In genomic region chr2:124660686-124661085, GRCm38 (mm10) we compare ENCODE assay signal across 17 mouse cellular contexts.
DNase-seq lines count a peak whose midpoint lies in the region; ATAC-seq lines count a peak whose summit lies in the region.
"Had no signal": no experiment of that assay in that cellular context is flagged by ENCODE, and none has a peak within 500 bp of the region (broad histone marks: within the 10 kb centered on the region; RNA-seq: fewer than 3 reads in every experiment).

No protein-coding gene starts in this region.

- DNase-seq in adrenal gland, adult 2 months: peak; percentile 55
- no peak for DNase-seq in adrenal gland, postnatal 4 days (ENCODE audit: low spot score in 2 of 2)
- DNase-seq in heart, adult 18-20 months: peak; percentile 32 to 33
- DNase-seq in heart, postnatal 4 days: no peak
- peak; percentile 40 for DNase-seq in adipocyte (ENCODE audit: low spot score)
- DNase-seq in cerebellum, adult 8-10 months: no peak
- DNase-seq: cerebellum, adult 18-20 months; cerebellum, postnatal 10 days; gastrocnemius, adult 2 months; gastrocnemius, postnatal 25 days; heart, postnatal 36 days; kidney, adult 8-10 months had no signal

- no peak for ATAC-seq in erythroid progenitor cell, adult 5-6 weeks (replicated peaks; ENCODE audit: low FRiP score, poor library complexity, severe bottlenecking)
- ATAC-seq: forebrain, embryonic 14.5 days; hindbrain, embryonic 16.5 days; inflammation-experienced regulatory T-cells, adult 6 months; intestine, postnatal 0 days had no signal

Comparison
In these comparisons a context has a peak if more than half of its experiments do, and no peak if none do; other contexts are left out.
1. DNase-seq: peak in adrenal gland, adult 2 months (single experiment), heart, adult 18-20 months (2 of 2) and adipocyte (single experiment); none in adrenal gland, postnatal 4 days (0 of 2), heart, postnatal 4 days (single experiment) and cerebellum, adult 8-10 months (single experiment).